Mouse (Mus musculus) spleen, postnatal 36 days (tissue): ENCODE data around the gene Ppp1r36.
"Not testable (repeated sequence)": the region's sequence is repeated elsewhere in the genome, so short reads cannot be mapped to it uniquely, and the experiment has no call there.

ENCODE experiments used
- DNase-seq, 2 experiments: peaks; one replicate each; pipeline ENCODE4 v3.0.0; 2022; ENCODE audit warnings: low spot score in 2 of 2, mixed read lengths in 1 of 2

Gene Ppp1r36

DNA sequence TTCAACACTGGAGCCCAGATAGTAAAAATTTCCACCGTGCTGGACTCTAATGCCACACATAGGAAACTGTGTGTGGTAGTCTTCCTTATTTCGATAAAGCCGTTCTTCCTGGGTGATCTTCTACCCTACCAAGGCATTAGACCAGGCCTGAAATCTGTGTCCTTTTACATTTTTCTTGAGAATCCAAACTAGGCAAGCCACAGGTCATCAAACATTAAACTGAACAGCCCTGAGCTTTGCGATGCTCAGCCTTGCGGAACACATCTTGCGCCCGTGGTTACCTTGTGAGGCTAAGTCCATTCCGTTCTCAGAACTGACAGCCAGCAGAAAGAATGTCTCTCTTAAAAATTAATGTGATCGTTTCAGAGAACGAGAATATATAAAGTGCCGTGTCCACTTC is 28.9 kb downstream of the Ppp1r36 start:
- no peak for DNase-seq

DNA sequence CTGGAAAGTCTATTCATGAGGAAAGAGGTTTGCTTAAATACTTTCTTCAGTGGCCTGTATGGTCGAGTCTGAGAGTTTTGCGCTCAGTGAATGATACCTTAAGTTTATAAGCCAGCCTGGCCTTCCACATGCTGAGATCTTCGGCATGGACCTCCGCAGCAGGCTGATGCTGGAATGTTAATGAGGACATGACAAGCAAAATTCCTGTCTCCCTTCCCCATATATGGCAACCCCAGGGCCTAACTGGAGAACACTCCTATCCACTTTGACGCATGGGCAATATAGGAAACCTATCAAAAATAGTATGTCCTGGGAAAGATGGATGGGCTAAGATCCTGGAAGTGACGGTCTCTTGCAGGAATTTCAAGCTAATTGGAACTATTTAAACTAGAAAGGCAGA is 30.8 kb downstream of the Ppp1r36 start:
- no peak for DNase-seq

DNA sequence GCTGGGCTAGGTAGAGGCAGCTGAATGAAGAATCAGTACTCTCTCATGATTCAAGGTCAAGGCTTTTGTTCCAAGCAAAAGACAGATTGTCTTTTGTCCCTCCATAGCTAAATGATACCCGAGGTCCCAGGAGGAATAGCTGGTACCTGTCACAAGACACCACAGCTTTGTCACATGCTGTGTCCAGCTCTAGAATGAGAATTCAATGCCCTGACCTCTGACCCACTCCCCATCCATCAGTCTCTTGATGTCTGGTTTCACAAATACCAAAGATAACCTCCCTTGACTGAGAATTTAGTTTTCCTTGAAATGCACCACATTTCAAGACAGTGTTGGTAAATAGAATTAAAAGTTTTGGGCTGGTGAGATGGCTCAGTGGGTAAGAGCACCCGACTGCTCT is 34.9 kb downstream of the Ppp1r36 start:
- DNase-seq: no peak

DNA sequence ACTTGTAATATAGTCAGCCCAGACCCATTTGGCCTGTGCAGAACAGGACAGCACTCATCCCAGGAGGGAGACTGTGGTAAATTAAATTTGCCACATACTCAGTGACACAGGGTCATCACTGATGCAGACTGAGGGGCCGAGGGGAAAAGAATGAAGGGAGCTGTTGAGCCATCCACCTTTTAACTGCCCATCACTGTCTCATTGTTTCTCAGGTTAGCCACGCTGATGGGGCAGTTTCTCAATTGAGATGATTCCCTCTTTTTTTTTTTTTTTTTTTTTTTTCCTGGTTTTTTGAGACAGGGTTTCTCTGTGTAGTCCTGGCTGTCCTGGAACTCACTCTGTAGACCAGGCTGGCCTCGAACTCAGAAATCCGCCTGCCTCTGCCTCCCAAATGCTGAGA is 41.1 kb downstream of the Ppp1r36 start:
- not testable (repeated sequence) for DNase-seq

DNA sequence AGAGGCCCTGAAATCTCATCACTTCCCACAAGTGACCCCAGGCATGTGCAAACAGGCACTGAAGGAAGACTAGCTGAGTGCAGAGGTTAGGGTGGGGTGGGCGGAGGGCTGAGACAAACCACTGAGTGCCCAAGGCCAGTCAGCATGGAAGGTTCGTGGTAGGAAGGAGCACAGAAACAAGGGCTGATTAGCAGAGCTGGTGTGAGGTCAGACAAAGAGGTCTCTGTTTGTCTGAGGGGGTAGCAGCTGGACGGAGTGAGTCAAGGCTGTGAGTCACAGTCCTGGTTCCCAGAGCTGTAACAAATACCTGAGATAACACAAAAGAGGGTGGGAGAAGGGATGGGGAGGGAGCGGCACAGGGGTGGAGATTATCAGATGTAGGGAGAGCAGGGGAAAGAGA is 41.7 kb downstream of the Ppp1r36 start:
- DNase-seq: no peak

DNA sequence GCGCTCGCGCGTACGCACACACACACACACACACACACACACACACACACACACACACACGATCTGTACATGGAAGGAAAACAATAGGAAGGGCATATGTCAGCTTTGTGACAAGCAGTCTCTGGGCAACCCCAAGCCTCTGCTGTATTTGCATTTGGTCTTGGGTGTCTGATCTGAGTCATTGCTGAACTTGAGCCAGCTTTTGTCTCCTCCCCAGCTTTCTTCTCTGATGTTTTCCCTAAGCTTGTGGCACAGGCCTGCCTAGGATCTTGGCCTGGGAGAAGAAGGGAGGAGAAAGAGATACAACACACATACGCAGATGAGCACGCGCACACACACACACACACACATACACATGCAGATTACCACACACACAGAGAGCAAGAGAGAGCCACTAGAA is 46.1 kb downstream of the Ppp1r36 start:
- DNase-seq: no peak

DNA sequence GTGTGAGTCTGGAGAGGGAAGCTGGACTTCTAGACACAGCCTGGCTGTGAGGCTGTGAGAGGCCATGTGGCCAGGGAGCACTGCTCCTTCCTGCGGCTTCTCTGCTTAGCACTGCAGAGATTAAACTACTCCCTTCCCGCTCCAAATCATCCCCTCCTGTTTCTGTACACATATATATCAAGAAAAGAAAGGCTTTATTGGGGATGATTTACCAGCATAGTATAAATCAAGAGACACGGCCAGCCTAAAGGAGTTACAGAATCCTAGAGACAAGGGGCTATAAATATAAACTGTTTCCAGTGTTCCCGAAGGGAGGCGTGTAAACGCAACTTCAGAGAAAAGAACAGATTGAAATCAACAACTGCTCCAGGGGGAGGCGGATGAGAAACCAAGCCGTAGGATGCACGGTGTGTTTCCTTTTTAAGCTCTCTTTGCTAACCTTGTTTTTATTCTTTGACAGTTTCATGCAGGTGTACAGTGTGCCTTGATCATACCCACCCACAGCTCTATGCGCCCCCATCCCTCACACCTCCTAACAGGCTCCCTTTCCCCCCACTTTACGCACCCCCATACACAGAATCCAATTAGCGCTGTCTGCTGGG is 47.4 kb downstream of the Ppp1r36 start:
- no peak for DNase-seq

DNA sequence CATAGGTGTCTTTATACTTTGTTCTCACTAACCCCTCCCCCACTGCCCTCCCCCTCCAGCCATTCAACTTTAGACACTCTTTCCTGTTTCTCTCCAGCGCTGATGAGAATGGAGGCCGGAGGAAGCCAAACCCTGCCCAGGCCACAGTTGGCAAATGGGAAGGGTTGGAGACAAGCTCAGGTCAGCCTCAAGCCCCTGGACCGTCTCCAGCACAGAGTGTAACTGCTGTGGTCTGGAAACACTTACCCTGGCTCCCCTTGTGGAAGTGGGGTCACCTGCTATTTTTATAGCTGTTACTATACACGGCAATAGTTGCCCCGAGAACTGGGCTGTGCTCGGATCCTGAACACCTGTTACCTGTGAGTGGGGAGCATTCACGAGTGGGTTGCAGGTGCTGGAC is 49.3 kb downstream of the Ppp1r36 start:
- no peak for DNase-seq

DNA sequence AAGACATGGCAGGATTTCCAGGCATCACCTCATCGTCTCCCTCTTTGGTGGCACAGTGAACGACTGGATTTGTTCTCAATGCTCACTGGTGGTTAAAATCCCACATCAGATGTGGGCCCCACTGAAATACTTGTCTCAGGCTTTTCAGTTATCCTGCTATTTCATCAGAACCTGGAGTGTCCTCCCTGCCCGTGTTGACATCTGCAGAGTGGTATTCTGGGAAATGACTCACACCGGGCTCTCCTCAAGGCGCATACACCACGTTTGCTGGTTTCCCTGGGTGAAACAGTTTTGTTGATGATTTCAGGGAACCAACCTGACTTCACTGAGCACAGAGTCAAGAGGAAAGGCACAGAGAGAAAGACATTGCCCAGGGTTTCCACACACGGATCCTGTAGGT is 49.9 kb downstream of the Ppp1r36 start:
- DNase-seq: no peak

DNA sequence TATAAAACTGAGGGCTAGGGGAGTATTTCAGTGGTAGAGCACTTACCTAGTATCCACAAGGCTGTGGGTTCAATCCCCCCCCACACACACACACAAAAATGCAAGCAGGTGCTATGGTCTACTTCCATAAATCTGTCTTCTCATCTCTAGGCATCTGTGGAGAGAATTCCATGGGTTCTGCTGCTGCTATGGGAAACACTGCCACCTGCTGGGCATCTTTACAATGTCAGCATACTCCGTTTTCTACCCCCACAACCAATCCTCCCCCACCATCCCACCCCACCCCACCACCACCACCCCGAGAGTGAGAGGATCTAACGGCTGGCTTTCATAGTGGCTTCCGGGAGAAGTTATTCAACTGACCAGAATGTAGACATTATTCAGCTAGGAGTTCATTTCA is 54.7 kb downstream of the Ppp1r36 start:
- peak; percentile 9 to 14 for DNase-seq

DNA sequence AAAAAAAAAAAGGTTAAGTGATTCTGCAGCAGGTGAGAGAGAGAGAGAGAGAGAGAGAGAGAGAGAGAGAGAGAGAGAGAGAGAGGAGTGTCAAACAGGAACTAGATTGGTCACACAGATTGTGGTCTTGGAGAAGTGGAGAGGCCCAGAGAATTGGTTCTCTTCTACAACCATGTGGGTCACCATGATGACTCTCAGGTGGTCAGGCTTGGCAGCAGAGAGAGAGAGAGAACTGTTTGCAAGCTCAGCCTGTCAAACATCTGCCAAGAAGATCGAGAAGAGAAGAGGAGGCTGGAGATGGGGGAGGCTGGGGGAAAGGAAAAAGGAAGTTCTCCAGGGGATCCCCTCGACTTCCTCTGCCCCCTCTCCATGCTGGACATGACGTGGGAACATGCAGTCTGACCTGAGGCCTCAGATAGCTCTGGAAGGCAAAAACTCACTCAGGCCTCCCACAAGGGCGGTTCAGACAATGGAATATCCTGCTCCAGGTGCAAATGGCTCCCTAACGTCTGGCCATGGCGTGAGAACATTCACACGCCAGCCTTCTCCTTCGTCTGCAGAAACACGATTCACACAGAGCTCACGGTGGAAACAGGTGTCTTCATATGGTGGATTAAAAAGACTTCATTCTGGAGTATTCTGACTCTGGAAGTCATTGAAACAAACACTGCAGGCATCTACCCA is 56.4 kb downstream of the Ppp1r36 start:
- DNase-seq: no peak

DNA sequence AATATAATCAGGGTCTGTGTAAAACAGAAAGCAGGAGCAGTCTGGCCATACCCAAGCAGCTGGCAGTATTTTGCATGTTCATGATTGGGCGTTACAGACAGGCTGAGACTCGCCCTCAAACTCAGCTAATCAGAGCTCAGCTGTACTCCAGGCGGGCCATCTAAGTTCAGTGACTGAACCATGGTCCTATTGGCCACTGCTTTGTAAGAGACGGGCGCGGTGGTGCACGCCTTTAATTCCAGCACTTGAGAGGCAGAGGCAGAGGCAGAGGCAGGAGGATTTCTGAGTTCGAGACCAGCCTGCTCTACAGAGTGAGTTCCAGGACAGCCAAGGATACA is 56.9 kb downstream of the Ppp1r36 start:
- no peak for DNase-seq

DNA sequence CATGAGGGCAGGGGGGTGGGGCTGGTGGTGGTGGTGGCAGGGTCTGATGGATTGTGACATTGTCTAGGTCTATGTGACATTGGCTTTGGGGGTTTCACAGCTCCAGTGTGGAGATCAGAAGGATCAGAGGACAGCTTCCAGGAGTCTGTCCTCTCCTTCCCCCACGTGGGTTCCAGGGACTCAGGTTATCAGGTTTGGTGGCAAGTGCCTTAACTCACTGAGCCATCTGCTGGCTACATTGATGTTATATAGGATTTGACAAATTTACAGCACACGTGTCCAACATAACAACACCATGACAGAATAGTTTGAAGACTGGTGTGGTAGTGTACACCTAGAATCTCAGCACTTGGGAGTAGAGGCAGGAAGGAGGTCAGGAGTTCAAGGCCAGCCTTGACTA is 57.5 kb downstream of the Ppp1r36 start:
- DNase-seq: no peak

DNA sequence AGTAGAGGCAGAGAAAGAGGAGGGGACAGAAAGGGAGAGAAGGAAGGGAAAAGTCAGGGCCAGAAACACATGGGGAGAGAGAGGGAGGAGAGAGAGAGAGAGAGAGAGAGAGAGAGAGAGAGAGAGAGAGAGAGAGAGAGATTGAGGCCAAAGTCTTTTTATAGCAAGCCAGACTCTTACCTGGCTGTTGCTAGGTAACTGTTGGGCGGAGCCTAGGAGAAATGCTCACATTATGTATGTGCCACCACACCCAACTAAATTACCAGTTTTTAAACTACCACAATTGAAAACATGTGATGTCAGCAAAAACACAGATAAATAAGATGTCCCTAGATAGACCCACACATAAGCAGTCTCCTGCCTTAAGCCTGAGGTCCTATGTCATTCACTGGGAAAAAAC is 58.8 kb downstream of the Ppp1r36 start:
- no peak for DNase-seq

DNA sequence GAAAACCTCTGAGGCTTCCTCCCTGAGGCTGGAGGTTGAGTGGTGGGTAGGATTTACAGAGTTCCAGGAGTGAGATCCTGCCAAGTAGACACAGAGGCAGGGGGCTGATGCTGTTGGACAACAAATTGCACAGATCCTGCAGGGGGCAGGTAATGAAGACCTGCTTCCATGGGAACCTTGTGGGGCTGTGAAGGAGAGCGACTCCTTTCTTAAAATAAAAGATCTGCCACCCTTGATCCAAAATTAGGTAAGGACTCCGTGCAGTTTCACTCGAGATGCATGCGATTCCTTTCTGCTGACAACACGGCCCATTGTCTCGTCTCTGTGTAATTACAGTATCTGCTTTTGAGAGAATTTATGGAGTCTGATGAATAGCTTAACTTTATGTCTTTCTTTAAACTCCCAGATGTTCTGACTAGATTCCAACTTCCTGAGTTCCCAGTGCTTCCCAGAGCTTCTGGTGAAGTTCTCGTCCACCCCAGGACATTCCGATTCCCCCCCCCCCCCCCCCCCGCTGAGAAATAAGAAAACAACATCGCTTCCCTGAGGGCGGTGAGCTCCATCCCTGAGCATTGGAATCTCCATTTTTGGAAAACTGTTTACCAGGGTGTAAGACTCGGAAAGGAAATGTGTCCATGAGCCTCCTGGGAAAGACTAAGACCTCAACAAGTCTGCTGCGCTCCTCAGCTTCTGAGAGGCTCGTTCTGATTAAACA is 61.1 kb downstream of the Ppp1r36 start:
- DNase-seq: no peak

DNA sequence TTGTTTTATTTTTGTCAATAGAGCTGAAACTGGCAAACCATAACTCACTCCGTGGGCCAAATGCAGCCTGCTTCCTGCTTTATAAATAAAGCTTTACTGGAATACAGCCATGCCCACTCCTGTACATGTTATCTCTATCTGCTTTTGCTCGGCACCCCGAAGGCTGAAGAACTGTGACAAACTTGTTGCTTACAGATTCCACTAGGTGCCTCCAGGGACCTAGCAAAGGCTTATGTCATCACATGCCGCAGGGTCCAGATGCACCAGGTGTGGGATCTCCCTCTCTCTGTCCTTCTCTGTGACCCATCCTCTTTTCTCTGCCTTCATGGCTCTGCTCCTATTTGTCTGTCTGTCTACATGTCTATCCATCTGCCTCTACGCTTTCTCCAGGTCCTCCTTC is 61.8 kb downstream of the Ppp1r36 start:
- no peak for DNase-seq

DNA sequence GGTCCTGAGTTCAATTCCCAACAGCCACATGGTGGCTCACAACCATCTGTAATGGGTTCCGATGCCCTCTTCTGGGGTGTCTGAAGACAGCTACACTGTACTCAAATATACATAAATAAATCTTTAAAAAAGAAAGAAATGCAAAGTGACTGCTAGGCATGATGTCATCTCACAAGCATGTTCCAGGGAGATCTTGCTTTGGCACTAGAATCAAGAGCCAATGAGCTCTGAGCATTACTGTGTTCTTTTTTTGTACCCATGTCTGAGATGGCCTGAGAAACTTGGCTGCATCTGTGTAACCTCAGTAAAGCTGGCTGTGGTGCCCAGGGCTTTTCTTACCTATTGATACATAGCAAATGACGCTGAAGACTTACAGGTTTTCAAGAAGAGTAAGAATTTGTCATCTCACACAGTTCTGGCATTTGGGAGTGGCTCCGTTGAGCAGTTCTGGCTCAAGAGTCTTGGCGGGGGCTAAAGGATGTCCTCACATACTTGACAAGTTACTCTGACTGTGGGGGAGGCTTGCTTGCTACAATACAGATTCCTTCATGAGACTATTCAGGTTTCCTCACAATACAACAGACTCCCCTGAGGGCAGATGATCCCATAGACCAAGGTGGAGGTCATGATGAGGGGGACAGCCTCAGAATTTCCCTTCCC is 62.6 kb downstream of the Ppp1r36 start:
- no peak for DNase-seq

DNA sequence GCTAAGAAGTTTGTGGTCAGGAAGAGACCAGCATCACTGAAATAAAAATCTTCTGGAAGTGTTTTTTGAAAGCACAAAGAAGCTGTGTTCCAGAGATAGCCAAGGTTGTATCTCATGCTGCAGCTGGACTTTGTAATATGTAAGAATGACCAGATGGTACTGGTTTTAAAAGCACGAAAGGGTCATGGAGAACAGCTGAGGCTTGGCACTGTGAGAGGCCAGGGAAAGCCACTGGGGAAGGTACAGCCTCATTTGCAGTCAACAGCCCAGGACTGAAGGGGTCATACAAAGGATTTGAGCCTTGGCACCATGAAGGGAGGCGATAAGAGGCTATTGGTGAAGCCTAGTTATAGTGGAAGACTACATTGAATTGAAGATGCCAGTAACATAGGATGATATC is 65.1 kb downstream of the Ppp1r36 start:
- DNase-seq: no peak

DNA sequence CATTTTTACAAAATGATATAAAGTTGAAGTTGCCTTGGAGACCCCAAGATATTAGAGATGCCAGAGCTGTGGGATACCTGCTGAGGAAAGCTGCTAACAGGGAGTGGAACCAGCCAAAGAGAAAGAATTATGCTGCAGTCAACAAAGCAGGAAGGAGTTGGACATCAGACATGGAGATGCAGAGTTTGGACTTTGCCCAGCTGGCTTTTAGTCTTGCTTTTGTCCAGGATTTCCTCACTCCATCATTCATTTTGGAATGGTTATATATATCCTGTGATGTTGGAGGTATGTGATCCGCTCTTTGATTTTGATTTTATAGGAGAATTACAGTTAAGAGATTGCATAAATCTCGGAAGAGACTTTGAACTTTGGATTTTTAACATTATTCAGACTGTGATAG is 65.6 kb downstream of the Ppp1r36 start:
- no peak for DNase-seq

DNA sequence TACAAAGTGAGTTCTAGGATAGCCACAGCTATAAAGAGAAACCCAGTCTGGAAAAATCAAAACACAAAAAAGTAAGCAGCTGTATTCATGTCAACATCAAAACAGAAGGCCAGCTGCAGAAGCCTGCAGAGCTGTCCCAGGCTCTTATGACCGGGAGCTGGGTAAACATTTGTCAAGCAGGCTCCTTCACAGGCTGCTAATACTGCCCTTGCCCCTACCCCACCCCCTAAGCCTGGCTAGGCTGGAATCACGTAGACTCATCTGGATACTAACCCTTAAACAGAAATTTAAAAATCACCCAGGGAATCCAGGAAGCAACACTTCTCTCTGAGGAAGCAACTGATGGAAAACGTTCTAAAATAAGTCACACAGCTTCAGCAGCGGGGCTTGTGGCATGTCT is 67.5 kb downstream of the Ppp1r36 start:
- no peak for DNase-seq

DNA sequence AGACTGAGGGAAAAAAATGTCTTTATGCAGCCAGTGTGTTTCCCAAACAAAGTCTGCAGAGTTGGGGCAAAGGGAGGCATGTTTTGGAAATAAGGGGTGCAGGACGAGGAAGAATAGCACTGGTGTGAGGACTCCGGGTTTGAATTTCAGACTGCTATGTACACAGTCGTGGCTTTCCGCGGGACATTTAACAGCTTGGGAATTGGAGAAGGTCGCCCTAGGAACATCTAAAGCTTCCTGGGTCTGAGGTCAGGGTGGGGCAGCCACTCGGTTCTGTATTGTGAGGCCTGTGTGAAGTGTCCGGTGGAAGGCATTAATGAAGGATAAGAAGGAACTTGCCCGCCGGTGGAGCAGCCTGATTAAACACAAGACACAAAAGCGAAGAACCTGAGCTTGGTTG is 68.0 kb downstream of the Ppp1r36 start:
- no peak for DNase-seq

DNA sequence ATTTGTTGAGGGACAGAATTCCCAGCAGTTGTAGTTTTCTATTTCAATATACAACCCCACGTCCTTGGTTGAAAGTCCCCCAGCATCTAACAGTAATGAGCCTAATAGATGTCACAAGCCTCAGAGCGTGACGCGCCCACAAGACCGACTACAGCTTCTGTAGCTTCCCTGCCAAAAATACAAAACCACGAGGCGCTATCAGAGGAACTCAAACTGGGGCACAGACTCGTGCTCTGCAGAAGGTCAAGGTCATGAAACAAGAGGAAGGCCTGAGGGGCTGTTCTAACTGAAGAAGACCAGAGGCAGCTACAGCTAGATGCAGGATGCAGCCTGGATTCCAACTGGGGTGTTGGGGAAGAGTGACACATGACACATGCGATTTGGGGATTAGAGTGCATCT is 69.6 kb downstream of the Ppp1r36 start:
- no peak for DNase-seq
